In genomic region chr12:4082132-4083001, GRCm38 (mm10) we compare ENCODE assay signal across 8 mouse cellular contexts. TPM values are rescaled to one million over a fixed set of nuclear protein-coding genes. Genes with fewer than 3 reads are reported as not detected.
A peak's percentile ranks its signal among the peaks of the same experiment; 100 is the strongest.
DNase-seq lines count a peak whose midpoint lies in the region; ATAC-seq and TF ChIP-seq lines count a peak whose summit lies in the region.

Dnajc27 (plus strand) TSS chr12:4082583.

- TF ChIP-seq CTCF in kidney, adult 2 months (conservative IDR thresholded peaks at IDR 0.05; ENCODE audit: insufficient read depth, insufficient read length, low read depth, low read length): no peak
- no peak for TF ChIP-seq CTCF in spleen, adult 2 months (IDR thresholded peaks at IDR 0.05; ENCODE audit: extremely low read depth, insufficient read depth, insufficient read length, insufficient replicate concordance)

- peak; percentile 84 for DNase-seq in 3134 (ENCODE audit: extremely low read depth, insufficient read length, low spot score)
- DNase-seq in adrenal gland, postnatal 36 days: peak; percentile 94 to 97
- peak; percentile 96 to 98 for DNase-seq in heart, adult 18-20 months
- DNase-seq in kidney, adult 2 months: peak; percentile 96
- DNase-seq in spleen, adult 2 months (ENCODE audit: low read depth in 1 of 2, low spot score in 2 of 2): peak; percentile 90

- peak within 1 kb of the TSS; percentile 77 for H3K9ac ChIP-seq in embryonic facial prominence, embryonic 13.5 days
- peak within 1 kb of the TSS; percentile 65 for H3K9ac ChIP-seq in limb, embryonic 12.5 days (replicated peaks)
- H3K9ac ChIP-seq in midbrain, embryonic 15.5 days: peak within 1 kb of the TSS; percentile 71

- peaks cover 11% of the 10 kb centered on the region; the same call in 1 of the 2 replicates for H3K4me1 ChIP-seq in embryonic facial prominence, embryonic 13.5 days
- H3K4me1 ChIP-seq in kidney, adult 2 months (ENCODE audit: control insufficient read depth, insufficient read depth, low read length): no peaks in the 10 kb centered on the region
- H3K4me1 ChIP-seq in limb, embryonic 12.5 days (replicated peaks): peaks cover 14% of the 10 kb centered on the region
- peaks cover 20% of the 10 kb centered on the region for H3K4me1 ChIP-seq in midbrain, embryonic 15.5 days
- peaks cover 2% of the 10 kb centered on the region for H3K4me1 ChIP-seq in spleen, adult 2 months (ENCODE audit: control insufficient read depth, insufficient read depth, insufficient read length)

- H3K4me2 ChIP-seq in embryonic facial prominence, embryonic 13.5 days: peak within 1 kb of the TSS; percentile 67
- peak within 1 kb of the TSS; percentile 58 for H3K4me2 ChIP-seq in limb, embryonic 12.5 days
- peak within 1 kb of the TSS; percentile 57 for H3K4me2 ChIP-seq in midbrain, embryonic 15.5 days

- TF ChIP-seq POLR2A in kidney, adult 2 months (IDR thresholded peaks at IDR 0.05; ENCODE audit: low read depth, low read length): peak; percentile 1
- TF ChIP-seq POLR2A in spleen, adult 2 months (IDR thresholded peaks at IDR 0.05; ENCODE audit: low read depth, low read length): no peak; the same call in 1 of the 2 replicates

- ATAC-seq in embryonic facial prominence, embryonic 13.5 days (ENCODE audit: insufficient number of reproducible peaks, insufficient read depth, low FRiP score, low TSS enrichment, low read depth): peak; percentile 95
- ATAC-seq in limb, embryonic 12.5 days (ENCODE audit: insufficient number of reproducible peaks, insufficient read depth, low FRiP score, low TSS enrichment, low read depth): peak; percentile 96
- peak; percentile 96 for ATAC-seq in midbrain, embryonic 15.5 days (replicated peaks)

- H3K9me3 ChIP-seq in embryonic facial prominence, embryonic 13.5 days: no peaks in the 10 kb centered on the region
- H3K9me3 ChIP-seq in limb, embryonic 12.5 days: no peaks in the 10 kb centered on the region
- H3K9me3 ChIP-seq in midbrain, embryonic 15.5 days: no peaks in the 10 kb centered on the region

- peaks cover 15% of the 10 kb centered on the region for H3K36me3 ChIP-seq in embryonic facial prominence, embryonic 13.5 days
- no peaks in the 10 kb centered on the region; the same call in 1 of the 2 replicates for H3K36me3 ChIP-seq in kidney, adult 2 months (ENCODE audit: control insufficient read depth, insufficient read depth, low read length)
- H3K36me3 ChIP-seq in limb, embryonic 12.5 days: peaks cover 18% of the 10 kb centered on the region
- H3K36me3 ChIP-seq in midbrain, embryonic 15.5 days (replicated peaks): no peaks in the 10 kb centered on the region; the same call in 1 of the 2 replicates
- peaks cover 6% of the 10 kb centered on the region for H3K36me3 ChIP-seq in spleen, adult 2 months (ENCODE audit: control insufficient read depth, insufficient read depth, low read length)

- no peaks in the 10 kb centered on the region for H3K27me3 ChIP-seq in embryonic facial prominence, embryonic 13.5 days
- no peaks in the 10 kb centered on the region for H3K27me3 ChIP-seq in kidney, adult 2 months (replicated peaks; ENCODE audit: control insufficient read depth, insufficient read depth, low read length)
- H3K27me3 ChIP-seq in limb, embryonic 12.5 days: no peaks in the 10 kb centered on the region
- H3K27me3 ChIP-seq in midbrain, embryonic 15.5 days (replicated peaks): no peaks in the 10 kb centered on the region
- no peaks in the 10 kb centered on the region for H3K27me3 ChIP-seq in spleen, adult 2 months (ENCODE audit: control insufficient read depth, insufficient read depth, low read length)

- WGBS in embryonic facial prominence, embryonic 13.5 days: 5% methylated on average over 59 of the region's 59 CpGs
- 6% methylated on average over 59 of the region's 59 CpGs for WGBS in kidney, adult 2 months
- WGBS in limb, embryonic 12.5 days: 5% methylated on average over 59 of the region's 59 CpGs
- 5% methylated on average over 59 of the region's 59 CpGs for WGBS in midbrain, embryonic 15.5 days
- WGBS in spleen, adult 2 months: 8% methylated on average over 59 of the region's 59 CpGs

- H3K27ac ChIP-seq in embryonic facial prominence, embryonic 13.5 days: peak within 1 kb of the TSS; percentile 97
- H3K27ac ChIP-seq in kidney, adult 2 months (ENCODE audit: insufficient read depth, low read depth, low read length): peak within 1 kb of the TSS; percentile 91
- peak within 1 kb of the TSS; percentile 95 for H3K27ac ChIP-seq in limb, embryonic 12.5 days
- H3K27ac ChIP-seq in midbrain, embryonic 15.5 days: peak within 1 kb of the TSS; percentile 97
- H3K27ac ChIP-seq in spleen, adult 2 months (ENCODE audit: insufficient read depth, low read length): peak within 1 kb of the TSS; percentile 91

- H3K4me3 ChIP-seq in embryonic facial prominence, embryonic 13.5 days: peak within 1 kb of the TSS; percentile 59
- peak within 1 kb of the TSS; percentile 84 for H3K4me3 ChIP-seq in kidney, adult 2 months (ENCODE audit: insufficient read depth, low read depth, low read length)
- H3K4me3 ChIP-seq in limb, embryonic 12.5 days (replicated peaks): peak within 1 kb of the TSS; percentile 61
- peak within 1 kb of the TSS; percentile 60 for H3K4me3 ChIP-seq in midbrain, embryonic 15.5 days
- peak within 1 kb of the TSS; percentile 89 for H3K4me3 ChIP-seq in spleen, adult 2 months (ENCODE audit: extremely low read depth, insufficient read depth, insufficient read length)

RNA-seq across cellular contexts. Expression of gene Dnajc27, which starts in this region (rescaled TPM):
- total RNA-seq in adrenal gland, postnatal 36 days (2021): 1 to 10 TPM; 4.9 to 5.5 TPM
- polyA plus RNA-seq in embryonic facial prominence, embryonic 13.5 days (2015; fragmentation: Nextera tagmentation; extraction: Ambion mirVana): 8.8 and 10.6 TPM in 2 replicates
- 10 to 100 TPM in 1 of 2 experiments, 1 to 10 TPM in 1; 8.7 to 10.0 TPM for total RNA-seq in heart, adult 18-20 months (2021)
- 3.8 and 4.3 TPM in 2 replicates for polyA plus RNA-seq in kidney, adult 2 months (2012; rRNA removed)
- polyA plus RNA-seq in limb, embryonic 12.5 days (2016; fragmentation: Nextera tagmentation; extraction: Ambion mirVana): 11.4 and 12.1 TPM in 2 replicates
- 20.5 and 22.4 TPM in 2 replicates for polyA plus RNA-seq in midbrain, embryonic 15.5 days (2015; fragmentation: Nextera tagmentation; extraction: Ambion mirVana)
- 5.4 and 6.1 TPM in 2 replicates for polyA plus RNA-seq in spleen, adult 2 months (2012; rRNA removed)

Comparison
In these comparisons a context has a peak if more than half of its experiments do, and no peak if none do; other contexts are left out.
1. Peak in every context shown above with its lines: DNase-seq, ATAC-seq, H3K4me3 ChIP-seq and H3K27ac ChIP-seq.